Mouse (Mus musculus) bone marrow macrophage, adult 2 months (primary cell): ENCODE results near the gene Itm2b.

Source experiments
- CTCF ChIP-seq: IDR thresholded peaks from 2 replicates; pipeline ENCODE4 v1.5.1; 2012; ENCODE audit warnings: low read depth, mild to moderate bottlenecking, low read length, moderate library complexity
- POLR2A ChIP-seq: IDR thresholded peaks from 2 replicates; pipeline ENCODE4 v1.6.1; 2012; ENCODE audit warnings: mild to moderate bottlenecking, low read depth, low read length, borderline replicate concordance

DNA sequence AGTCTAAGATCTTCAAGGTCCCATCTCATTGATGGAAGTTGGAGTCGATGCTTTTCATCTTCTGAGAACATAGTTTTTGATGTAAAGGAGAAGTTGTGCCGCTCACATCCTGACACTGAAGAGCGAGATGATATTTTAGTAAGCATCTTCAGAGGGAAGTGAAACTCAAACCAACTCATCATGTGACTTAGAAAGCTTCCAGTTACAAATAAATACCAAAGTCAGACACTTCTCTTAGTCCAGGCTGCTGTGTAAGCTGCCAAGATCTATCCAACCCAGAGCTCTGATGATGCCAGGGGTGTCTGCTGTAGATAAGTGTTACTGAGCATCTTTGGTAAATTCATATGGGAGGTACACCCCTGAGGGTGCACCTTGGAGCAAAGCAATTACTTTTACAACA is 51.2 kb downstream of the Itm2b start:
- no peak for TF ChIP-seq CTCF
- TF ChIP-seq POLR2A, result no peak
